Mouse (Mus musculus) yolk sac, embryonic 10.5 days (tissue): ENCODE results near the gene Cfap100.

Experiments used
- DNase-seq: peaks from one replicate; pipeline ENCODE4 v3.0.0-alpha.2; 2017; ENCODE audit warnings: low spot score

Gene Cfap100

GRCm38 (mm10) chr6:90374647-90375046 lies 54.0 kb downstream of the Cfap100 start:
- DNase-seq, result no peak

- peak; percentile 33 for DNase-seq
Observed at GRCm38 (mm10) chr6:90369725-90370553, 58.7 kb downstream of the Cfap100 start.

GRCm38 (mm10) chr6:90368976-90369724 lies 59.4 kb downstream of the Cfap100 start, which contains the start of gene Zxdc:
Zxdc (plus strand) TSS chr6:90369492.
- DNase-seq, result peak; percentile 98

GRCm38 (mm10) chr6:90363301-90363700 lies 65.3 kb downstream of the Cfap100 start:
- DNase-seq, result no peak

- no peak for DNase-seq
Observed at GRCm38 (mm10) chr6:90360922-90361614, 67.5 kb downstream of the Cfap100 start.

DNA sequence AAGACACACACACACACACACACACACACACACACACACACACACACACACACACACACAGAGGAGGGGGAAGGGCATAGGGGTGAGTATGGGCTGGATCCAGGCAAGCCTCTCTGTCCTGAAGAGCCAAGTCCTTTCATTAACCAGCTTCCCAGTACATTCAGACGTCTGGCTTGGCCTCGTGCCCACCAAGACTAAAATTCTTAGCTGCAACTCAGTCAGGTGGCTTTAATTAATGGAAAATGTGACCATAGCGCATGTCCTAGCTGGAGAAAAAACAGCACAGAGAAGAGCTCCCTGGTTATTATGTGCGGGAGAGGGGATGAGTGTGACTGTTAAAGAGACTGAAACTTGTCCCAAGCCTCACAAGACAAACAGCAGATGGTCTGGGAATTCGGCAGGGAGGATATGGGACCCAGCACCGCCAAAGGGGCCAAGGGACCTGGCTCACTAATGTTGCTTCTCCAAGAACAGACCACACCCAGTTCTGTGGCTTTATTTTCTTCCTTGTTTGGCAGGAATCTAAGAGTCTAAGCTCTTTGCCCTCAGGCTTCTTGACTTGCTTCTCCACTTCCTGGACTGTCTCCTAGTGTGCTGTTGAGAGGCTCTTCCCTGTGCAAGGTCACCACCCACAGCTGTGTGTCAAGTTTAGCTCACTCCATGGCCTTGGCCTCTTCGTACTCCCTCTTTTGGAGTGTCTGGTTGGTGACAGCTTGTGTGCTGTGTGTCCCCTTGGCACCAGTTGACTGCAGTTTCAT lies 68.4 kb downstream of the Cfap100 start:
- no peak for DNase-seq

GRCm38 (mm10) chr6:90359445-90359844 lies 69.2 kb downstream of the Cfap100 start:
- DNase-seq, result no peak

GRCm38 (mm10) chr6:90358142-90358541 lies 70.5 kb downstream of the Cfap100 start:
- DNase-seq, result no peak
